Comparison of ENCODE assay signal across 9 mouse cellular contexts in genomic region chr17:26421561-26421960, GRCm38 (mm10). TPM values are rescaled to one million over a fixed set of nuclear protein-coding genes. Genes with fewer than 3 reads are reported as not detected.
DNase-seq lines count a peak whose midpoint lies in the region; ATAC-seq and TF ChIP-seq lines count a peak whose summit lies in the region.
"Had no signal": no experiment of that assay in that cellular context is flagged by ENCODE, and none has a peak within 500 bp of the region (broad histone marks: within the 10 kb centered on the region; RNA-seq: fewer than 3 reads in every experiment).

No protein-coding gene starts in this region.

- no peak overlapping the region for H3K4me2 ChIP-seq in heart, postnatal 0 days (ENCODE audit: low read depth, low read length)
- no peak overlapping the region for H3K4me2 ChIP-seq in heart, embryonic 11.5 days
- H3K4me2 ChIP-seq in hindbrain, postnatal 0 days (ENCODE audit: low read depth, low read length), result no peak overlapping the region
- no peak overlapping the region for H3K4me2 ChIP-seq in forebrain, embryonic 15.5 days (replicated peaks)
- H3K4me2 ChIP-seq: limb, embryonic 13.5 days had no signal

- no peaks in the 10 kb centered on the region for H3K9me3 ChIP-seq in heart, postnatal 0 days (replicated peaks; ENCODE audit: control insufficient read depth, low read length)
- no peaks in the 10 kb centered on the region for H3K9me3 ChIP-seq in heart, embryonic 11.5 days (replicated peaks; ENCODE audit: control insufficient read depth, low read length)
- H3K9me3 ChIP-seq in ES-E14 (ENCODE audit: control insufficient read depth, insufficient read depth, low read depth, low read length), result no peaks in the 10 kb centered on the region
- H3K9me3 ChIP-seq in hindbrain, postnatal 0 days (ENCODE audit: low read length), result no peaks in the 10 kb centered on the region
- no peaks in the 10 kb centered on the region for H3K9me3 ChIP-seq in forebrain, embryonic 15.5 days
- H3K9me3 ChIP-seq: limb, embryonic 13.5 days had no signal

- no peaks in the 10 kb centered on the region for H3K36me3 ChIP-seq in heart, postnatal 0 days (replicated peaks; ENCODE audit: control insufficient read depth, insufficient read depth, low read length)
- no peaks in the 10 kb centered on the region for H3K36me3 ChIP-seq in heart, embryonic 11.5 days (ENCODE audit: control insufficient read depth, insufficient read depth, low read length)
- H3K36me3 ChIP-seq in ES-E14 (ENCODE audit: control insufficient read depth, insufficient read depth, low read length, poor library complexity, severe bottlenecking), result no peaks in the 10 kb centered on the region
- no peaks in the 10 kb centered on the region for H3K36me3 ChIP-seq in hindbrain, postnatal 0 days (ENCODE audit: insufficient read depth, low read length)
- H3K36me3 ChIP-seq in forebrain, embryonic 15.5 days, result no peaks in the 10 kb centered on the region
- H3K36me3 ChIP-seq: limb, embryonic 13.5 days had no signal

- in situ Hi-C loops in ES-E14 (cut with MboI; ENCODE audit: low sequenced_read_pairs in 2 of 2, unreplicated experiment in 2 of 2), result no loop called here

- intact Hi-C loops in gastrocnemius, postnatal 14 days (cut with DNase I; ENCODE audit: low total_unique reads), result no loop called here

- peak; percentile 58 for TF ChIP-seq CTCF in heart, postnatal 0 days (IDR thresholded peaks at IDR 0.05; ENCODE audit: low read depth)
- peak; percentile 69 for TF ChIP-seq CTCF in hindbrain, postnatal 0 days (IDR thresholded peaks at IDR 0.05; ENCODE audit: low read depth)

- no peak overlapping the region for H3K4me3 ChIP-seq in heart, postnatal 0 days (ENCODE audit: low read depth, low read length)
- no peak overlapping the region for H3K4me3 ChIP-seq in heart, embryonic 11.5 days (ENCODE audit: low read depth, low read length)
- no peak overlapping the region for H3K4me3 ChIP-seq in ES-E14 (ENCODE audit: insufficient read depth in 1 of 2, low read depth in 1 of 2, low read length in 2 of 2, poor library complexity in 1 of 2, severe bottlenecking in 1 of 2)
- H3K4me3 ChIP-seq in hindbrain, postnatal 0 days (ENCODE audit: low read length), result no peak overlapping the region
- H3K4me3 ChIP-seq in forebrain, embryonic 15.5 days, result no peak overlapping the region
- H3K4me3 ChIP-seq: limb, embryonic 13.5 days had no signal

- H3K27me3 ChIP-seq in heart, postnatal 0 days (ENCODE audit: control insufficient read depth, insufficient read depth, low read length), result no peaks in the 10 kb centered on the region
- H3K27me3 ChIP-seq in heart, embryonic 11.5 days (ENCODE audit: control insufficient read depth, insufficient read depth, low read length), result peaks cover 6% of the 10 kb centered on the region
- H3K27me3 ChIP-seq in hindbrain, postnatal 0 days (ENCODE audit: insufficient read depth, low read length), result no peaks in the 10 kb centered on the region
- no peaks in the 10 kb centered on the region for H3K27me3 ChIP-seq in forebrain, embryonic 15.5 days

- TF ChIP-seq EP300 in heart, postnatal 0 days (IDR thresholded peaks at IDR 0.05; ENCODE audit: low read depth), result no peak

- peak; percentile 56 for DNase-seq in heart, postnatal 0 days (ENCODE audit: low spot score)
- DNase-seq in 3T3-L1 (ENCODE audit: low read depth, low spot score) (peak; percentile 52), ES-E14 (ENCODE audit: low read depth, low spot score) (peak; percentile 45)
- peak; percentile 48 for DNase-seq in hindbrain, postnatal 0 days (ENCODE audit: low spot score)
- DNase-seq in gastrocnemius, postnatal 14 days, result no peak

- no peak overlapping the region for H3K9ac ChIP-seq in heart, postnatal 0 days (replicated peaks; ENCODE audit: low read depth, low read length)
- no peak overlapping the region for H3K9ac ChIP-seq in heart, embryonic 11.5 days (ENCODE audit: low read depth, low read length)
- H3K9ac ChIP-seq in ES-E14 (ENCODE audit: insufficient read depth, low read depth, low read length, poor library complexity, severe bottlenecking), result no peak overlapping the region
- H3K9ac ChIP-seq in hindbrain, postnatal 0 days (replicated peaks; ENCODE audit: low read length), result no peak overlapping the region
- H3K9ac ChIP-seq in forebrain, embryonic 15.5 days (replicated peaks), result no peak overlapping the region
- H3K9ac ChIP-seq: limb, embryonic 13.5 days had no signal

- H3K27ac ChIP-seq in heart, postnatal 0 days (ENCODE audit: low read depth), result no peak overlapping the region
- H3K27ac ChIP-seq in heart, embryonic 11.5 days (ENCODE audit: low read depth, low read length), result no peak overlapping the region
- H3K27ac ChIP-seq in ES-E14 (ENCODE audit: insufficient read depth, low read depth, low read length, poor library complexity, severe bottlenecking), result no peak overlapping the region
- H3K27ac ChIP-seq in hindbrain, postnatal 0 days, result no peak overlapping the region
- no peak overlapping the region for H3K27ac ChIP-seq in forebrain, embryonic 15.5 days (replicated peaks)
- H3K27ac ChIP-seq: limb, embryonic 13.5 days had no signal

- ATAC-seq in heart, postnatal 0 days (ENCODE audit: insufficient read depth, low read depth), result no peak
- no peak for ATAC-seq in heart, embryonic 11.5 days (replicated peaks; ENCODE audit: insufficient number of reproducible peaks, low FRiP score, low TSS enrichment)
- ATAC-seq in hindbrain, postnatal 0 days, result no peak
- 0 out of 2 replicates have a peak, but pooled peaks have one; percentile 29 for ATAC-seq in megakaryocyte progenitor cell, adult 5-6 weeks (replicated peaks; ENCODE audit: poor library complexity)
- no peak for ATAC-seq in forebrain, embryonic 15.5 days (replicated peaks)

- WGBS in heart, postnatal 0 days, result 59% methylated on average over 3 of the region's 3 CpGs
- WGBS in heart, embryonic 11.5 days (ENCODE audit: insufficient replicate concordance), result 49% methylated on average over 3 of the region's 3 CpGs
- WGBS in hindbrain, postnatal 0 days, result 52% methylated on average over 3 of the region's 3 CpGs
- WGBS in forebrain, embryonic 15.5 days, result 51% methylated on average over 3 of the region's 3 CpGs

- peaks cover 30% of the 10 kb centered on the region for H3K4me1 ChIP-seq in heart, postnatal 0 days (ENCODE audit: control insufficient read depth, insufficient read depth)
- H3K4me1 ChIP-seq in heart, embryonic 11.5 days (ENCODE audit: control insufficient read depth, insufficient read depth, low read length), result peaks cover 26% of the 10 kb centered on the region
- H3K4me1 ChIP-seq in ES-E14 (ENCODE audit: control insufficient read depth in 2 of 2, insufficient read depth in 2 of 2, low read length in 2 of 2, poor library complexity in 1 of 2), result peaks cover 0 to 8% of the 10 kb centered on the region in 2 experiments; a peak in 2 of 4 replicates
- H3K4me1 ChIP-seq in hindbrain, postnatal 0 days (ENCODE audit: insufficient read depth, low read length), result peaks cover 10% of the 10 kb centered on the region
- peaks cover 15% of the 10 kb centered on the region for H3K4me1 ChIP-seq in forebrain, embryonic 15.5 days
- H3K4me1 ChIP-seq: limb, embryonic 13.5 days had no signal

TF ChIP-seq in ES-E14, 5 proteins besides CTCF, POLR2A, EP300 and RAD21:
- TF ChIP-seq ZNF384 (IDR thresholded peaks at IDR 0.05; ENCODE audit: low read depth, low read length) (no peak), ZC3H11A (IDR thresholded peaks at IDR 0.05; ENCODE audit: borderline replicate concordance, low read depth, low read length) (no peak), HCFC1 (IDR thresholded peaks at IDR 0.05; ENCODE audit: borderline replicate concordance, insufficient read depth, low read length) (no peak), MAFK (IDR thresholded peaks at IDR 0.05; ENCODE audit: insufficient read depth, low read depth, low read length) (no peak), CHD2 (IDR thresholded peaks at IDR 0.05; ENCODE audit: low read depth, low read length) (no peak)
TF ChIP-seq in ES-E14: peak in this region for 0.

RNA-seq across cellular contexts. Expression of gene Neurl1b, which starts 6.9 kb away (rescaled TPM):
- total RNA-seq in heart, postnatal 0 days (2014; rRNA removed; ENCODE audit: low replicate concordance), result 66.1 and 143 TPM in 2 replicates
- 1.2 and 1.6 TPM in 2 replicates for polyA plus RNA-seq in heart, postnatal 0 days (2015; fragmentation: Nextera tagmentation; extraction: Ambion mirVana)
- 2.0 and 3.0 TPM in 2 replicates for polyA plus RNA-seq in heart, embryonic 11.5 days (2014; fragmentation: Nextera tagmentation; extraction: Ambion mirVana)
- 0.71 and 0.79 TPM in 2 replicates for total RNA-seq in ES-E14 (2012; rRNA removed)
- 60.4 and 67.5 TPM in 2 replicates for total RNA-seq in hindbrain, postnatal 0 days (2014; rRNA removed)
- polyA plus RNA-seq in hindbrain, postnatal 0 days (2015; fragmentation: Nextera tagmentation; extraction: Ambion mirVana), result 1.7 and 2.1 TPM in 2 replicates
- total RNA-seq in megakaryocyte progenitor cell, adult 5-6 weeks (2015), result 1.6 and 2.2 TPM in 2 replicates
- total RNA-seq in megakaryocyte progenitor cell, adult 5-6 weeks (2017), result 1.9 and 2.2 TPM in 2 replicates
- polyA plus RNA-seq in forebrain, embryonic 15.5 days (2015; fragmentation: Nextera tagmentation; extraction: Ambion mirVana), result 2.7 and 2.9 TPM in 2 replicates
- total RNA-seq in gastrocnemius, postnatal 14 days (2021), result 1 to 10 TPM; 8.4 TPM
